Mouse (Mus musculus) B cell, adult 67 days (primary cell): ENCODE results near the gene Ackr1. TPM values are rescaled to one million over a fixed set of nuclear protein-coding genes. Genes with fewer than 3 reads are reported as not detected.

ENCODE experiments used
- total RNA-seq, 2 experiments: library from RNA; stranded (reverse); gene quantifications; 4 replicates each; pipeline ENCODE4 v1.2.4; 2023

Gene Ackr1
- total RNA-seq, result not detected

DNA sequence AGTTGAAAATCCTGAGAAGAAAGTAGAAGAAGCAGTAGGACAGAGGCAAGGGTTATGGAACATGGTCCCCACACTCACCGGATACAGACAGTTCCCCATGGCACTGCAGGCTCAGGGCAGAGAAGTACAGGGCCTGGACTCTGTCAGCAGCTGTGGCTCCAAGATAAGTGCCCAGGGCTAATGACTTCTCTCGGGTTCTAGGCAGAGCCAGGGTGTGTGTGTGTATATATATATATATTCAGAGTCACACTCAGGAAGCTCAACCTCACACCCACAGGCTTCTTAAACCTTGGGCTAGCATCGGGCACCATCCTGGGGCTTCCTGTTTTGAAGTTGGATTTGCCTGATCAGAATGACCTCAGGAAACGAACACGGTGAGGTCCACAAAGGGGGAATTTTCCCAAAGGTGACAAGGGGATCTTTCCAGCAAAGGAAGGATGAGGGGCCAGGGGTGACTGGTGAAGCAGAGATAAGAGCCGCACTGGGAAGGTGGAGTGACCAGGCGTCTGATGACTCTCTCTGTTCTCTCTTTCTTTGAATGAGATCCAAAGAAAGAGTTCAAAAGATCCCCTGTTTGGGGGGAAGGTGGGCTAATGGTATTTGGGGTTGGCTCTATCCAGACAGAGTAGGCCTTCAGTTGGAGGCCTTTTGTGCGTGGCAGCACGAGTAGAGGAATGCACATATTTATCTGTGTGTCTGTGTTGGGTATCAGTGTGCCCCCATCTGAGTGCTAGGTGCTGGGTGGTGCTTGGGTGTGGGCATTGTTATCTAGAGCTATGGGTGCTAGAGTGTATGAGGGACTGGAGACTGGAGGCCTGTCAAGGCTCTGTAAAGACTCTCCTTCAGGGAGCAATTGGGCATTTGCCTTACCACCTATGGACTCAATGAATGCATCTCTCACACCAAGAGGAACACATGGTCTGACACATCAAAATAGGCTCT, at the start of gene Ackr1:
TSS of gene Ackr1 (minus strand) at position 439 of the 942 bp plus-strand sequence.

GRCm38 (mm10) chr1:173367356-173368046, 34.0 kb upstream of the Ackr1 start, which contains the start of gene Cadm3:
TSS of gene Cadm3 (minus strand) at chr1:173367695.

GRCm38 (mm10) chr1:173350372-173350957, 16.9 kb upstream of the Ackr1 start, which contains the start of gene Aim2:
TSS of gene Aim2 (plus strand) at chr1:173350879.

Other genes with a start within 250 kb of the Ackr1 start
- gene Olfr1408, start 196.4 kb downstream of the Ackr1 start, total RNA-seq, result not detected
- not detected for gene Olfr1406, start 143.1 kb downstream of the Ackr1 start, total RNA-seq
- not detected for gene Olfr218, start 135.9 kb downstream of the Ackr1 start, total RNA-seq
- gene Olfr1404, start 121.4 kb downstream of the Ackr1 start, total RNA-seq, result not detected
- not detected for gene Fcer1a, start 106.5 kb downstream of the Ackr1 start, total RNA-seq
- gene Olfr418, start 67.7 kb downstream of the Ackr1 start, total RNA-seq, result not detected
- gene Mptx2, start 56.0 kb downstream of the Ackr1 start, total RNA-seq, result not detected
- 100 to 1,000 TPM; 118 to 130 TPM for gene Aim2, start 17.1 kb upstream of the Ackr1 start, total RNA-seq
- gene Cadm3, start 33.9 kb upstream of the Ackr1 start, total RNA-seq, result not detected
- 10 to 100 TPM; 61.4 to 87.1 TPM for gene Ifi206, start 157.3 kb upstream of the Ackr1 start, total RNA-seq
- 10 to 100 TPM; 40.4 to 47.6 TPM for gene Ifi214, start 202.2 kb upstream of the Ackr1 start, total RNA-seq